Mouse (Mus musculus) thymus, adult 2 months (tissue): ENCODE measurements at regions not wholly inside any gene's neighbourhood (a gene's known extent, or its start where the extent isn't known, plus 50 kb on each side); places are given as distances from the start of the nearest gene placed in this dataset.

Experiments used
- DNase-seq: peaks from one replicate; pipeline ENCODE4 v3.0.0; 2021
- H3K27ac ChIP-seq: fragments of 200-500 bp; 2 replicates; pipeline ENCODE4 v1.5.1; 2012; ENCODE audit warnings: low read length, control low read depth; ENCODE audit not compliant: control insufficient read depth, insufficient read depth
- H3K27me3 ChIP-seq: fragments of 200-500 bp; 2 replicates; pipeline ENCODE4 v1.6.1; 2012; ENCODE audit warnings: mild to moderate bottlenecking, low read length, moderate library complexity, mixed read lengths; ENCODE audit not compliant: control insufficient read depth, insufficient read depth
- H3K36me3 ChIP-seq: fragments of 200-500 bp; 2 replicates; pipeline ENCODE4 v1.6.1; 2012; ENCODE audit warnings: mild to moderate bottlenecking, low read length, moderate library complexity; ENCODE audit not compliant: control insufficient read depth, insufficient read depth
- H3K4me1 ChIP-seq: fragments of 200-500 bp; replicated peaks from 2 replicates; pipeline ENCODE4 v1.6.1; 2012; ENCODE audit warnings: low read length; ENCODE audit not compliant: control insufficient read depth, insufficient read depth
- H3K4me3 ChIP-seq: fragments of 200-500 bp; 2 replicates; pipeline ENCODE4 v1.5.1; 2012; ENCODE audit warnings: mild to moderate bottlenecking, low read length, control low read depth, moderate library complexity; ENCODE audit not compliant: control insufficient read depth, insufficient read depth
- CTCF ChIP-seq: fragments of 200-500 bp; IDR thresholded peaks from 2 replicates; pipeline ENCODE4 v1.5.1; 2012; ENCODE audit warnings: mild to moderate bottlenecking, control low read depth, low read length, moderate library complexity, borderline replicate concordance; ENCODE audit not compliant: control insufficient read depth, poor library complexity, insufficient read depth; ENCODE audit errors: extremely low read depth
- POLR2A ChIP-seq: fragments of 200-500 bp; IDR thresholded peaks from 2 replicates; pipeline ENCODE4 v1.6.1; 2012; ENCODE audit warnings: mild to moderate bottlenecking, low read length, control low read depth, moderate library complexity; ENCODE audit not compliant: control insufficient read depth, poor library complexity, insufficient read depth; ENCODE audit errors: extremely low read depth
- WGBS: fragments of 180-500 bp; shearing (Covaris S2); methylation state at CpG from one replicate; pipeline ENCODE4 v1.1.7; 2018; 5-methylcytosine and 5-hydroxymethylcytosine counted together

DNA sequence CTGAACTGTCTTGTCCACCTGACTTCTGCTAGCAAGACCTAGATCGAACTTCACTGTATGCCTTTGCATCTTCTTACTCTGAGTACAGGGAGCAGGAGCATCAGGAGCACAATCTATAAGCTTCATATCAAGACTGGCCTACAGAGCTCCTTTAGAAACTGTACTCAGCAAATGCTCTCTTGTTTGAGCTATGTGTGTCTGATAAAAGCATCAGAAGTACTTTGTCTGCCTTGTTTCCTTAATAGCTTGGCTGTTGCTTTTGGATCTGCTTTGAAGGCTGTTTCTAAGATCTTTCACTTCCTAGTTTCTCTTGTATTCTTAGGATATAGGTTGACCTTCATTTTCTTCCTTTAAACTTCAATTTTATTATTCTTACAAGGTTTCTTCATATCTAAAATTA lies 175.3 kb upstream of the Cypt12 start:
- Histone ChIP-seq H3K27ac (no peak overlapping the region), H3K36me3 (no peaks in the 10 kb centered on the region), H3K4me3 (no peak overlapping the region), H3K27me3 (no peaks in the 10 kb centered on the region), H3K4me1 (no peaks in the 10 kb centered on the region)
- TF ChIP-seq CTCF (no peak), POLR2A (no peak)
- WGBS, result 87% methylated on average over 1 of the region's 1 CpGs
- DNase-seq, result no peak

DNA sequence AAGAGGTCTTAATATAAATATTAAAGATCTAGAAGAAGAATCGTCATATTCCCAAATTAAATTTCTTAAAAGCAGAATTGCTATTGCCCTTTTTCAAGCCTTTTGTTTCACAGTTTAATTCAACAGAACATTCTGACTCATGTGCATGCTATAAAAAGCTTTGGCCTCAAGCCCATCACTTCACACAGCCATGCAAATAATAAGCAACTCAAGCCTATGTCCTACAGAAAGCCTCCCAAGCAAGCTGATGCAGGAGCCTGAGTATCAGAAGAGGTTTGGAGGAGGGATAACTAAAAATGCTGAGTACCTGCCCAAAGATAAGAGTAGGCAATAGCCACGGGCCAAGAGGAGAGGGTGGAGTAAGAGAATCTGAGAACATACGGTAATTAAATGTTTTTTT lies 169.1 kb upstream of the Cypt12 start:
- Histone ChIP-seq H3K4me1 (no peaks in the 10 kb centered on the region), H3K36me3 (no peaks in the 10 kb centered on the region), H3K27ac (no peak overlapping the region), H3K4me3 (no peak overlapping the region), H3K27me3 (no peaks in the 10 kb centered on the region)
- no peak for DNase-seq
- TF ChIP-seq POLR2A, result no peak
- TF ChIP-seq CTCF, result no peak
- WGBS, result 77% methylated on average over 3 of the region's 3 CpGs

DNA sequence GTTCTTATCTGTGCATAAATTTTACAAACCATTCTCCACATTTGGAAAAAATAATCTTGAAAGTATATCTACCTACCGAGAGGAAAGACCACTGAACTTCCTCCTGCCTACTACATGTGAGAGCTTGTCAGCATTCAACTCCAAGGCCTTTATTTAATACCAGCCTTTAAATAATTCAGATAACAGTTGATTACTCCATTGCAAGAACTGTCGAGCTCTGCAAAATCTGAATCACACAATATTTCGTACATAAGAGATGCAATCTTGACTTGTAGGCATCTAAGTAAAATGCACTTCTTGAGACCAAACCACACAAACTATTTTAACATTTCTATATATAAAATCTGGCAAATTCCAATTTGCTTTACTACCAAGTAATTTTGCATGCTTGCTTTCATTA lies 164.1 kb upstream of the Cypt12 start:
- WGBS, result 65% methylated on average over 3 of the region's 3 CpGs
- Histone ChIP-seq H3K36me3 (no peaks in the 10 kb centered on the region), H3K27ac (no peak overlapping the region), H3K4me3 (no peak overlapping the region), H3K27me3 (no peaks in the 10 kb centered on the region; the same call in 1 of the 2 replicates), H3K4me1 (no peaks in the 10 kb centered on the region)
- no peak for DNase-seq
- TF ChIP-seq POLR2A, result no peak
- TF ChIP-seq CTCF, result no peak

- Histone ChIP-seq H3K27me3 (no peaks in the 10 kb centered on the region; the same call in 1 of the 2 replicates), H3K4me1 (no peaks in the 10 kb centered on the region), H3K36me3 (no peaks in the 10 kb centered on the region), H3K27ac (no peak overlapping the region), H3K4me3 (no peak overlapping the region)
- DNase-seq, result no peak
- TF ChIP-seq POLR2A (no peak), CTCF (no peak)
- 56% methylated on average over 3 of the region's 3 CpGs for WGBS
Measured at GRCm38 (mm10) chr3:17784587-17784986, 163.6 kb upstream of the Cypt12 start.

DNA sequence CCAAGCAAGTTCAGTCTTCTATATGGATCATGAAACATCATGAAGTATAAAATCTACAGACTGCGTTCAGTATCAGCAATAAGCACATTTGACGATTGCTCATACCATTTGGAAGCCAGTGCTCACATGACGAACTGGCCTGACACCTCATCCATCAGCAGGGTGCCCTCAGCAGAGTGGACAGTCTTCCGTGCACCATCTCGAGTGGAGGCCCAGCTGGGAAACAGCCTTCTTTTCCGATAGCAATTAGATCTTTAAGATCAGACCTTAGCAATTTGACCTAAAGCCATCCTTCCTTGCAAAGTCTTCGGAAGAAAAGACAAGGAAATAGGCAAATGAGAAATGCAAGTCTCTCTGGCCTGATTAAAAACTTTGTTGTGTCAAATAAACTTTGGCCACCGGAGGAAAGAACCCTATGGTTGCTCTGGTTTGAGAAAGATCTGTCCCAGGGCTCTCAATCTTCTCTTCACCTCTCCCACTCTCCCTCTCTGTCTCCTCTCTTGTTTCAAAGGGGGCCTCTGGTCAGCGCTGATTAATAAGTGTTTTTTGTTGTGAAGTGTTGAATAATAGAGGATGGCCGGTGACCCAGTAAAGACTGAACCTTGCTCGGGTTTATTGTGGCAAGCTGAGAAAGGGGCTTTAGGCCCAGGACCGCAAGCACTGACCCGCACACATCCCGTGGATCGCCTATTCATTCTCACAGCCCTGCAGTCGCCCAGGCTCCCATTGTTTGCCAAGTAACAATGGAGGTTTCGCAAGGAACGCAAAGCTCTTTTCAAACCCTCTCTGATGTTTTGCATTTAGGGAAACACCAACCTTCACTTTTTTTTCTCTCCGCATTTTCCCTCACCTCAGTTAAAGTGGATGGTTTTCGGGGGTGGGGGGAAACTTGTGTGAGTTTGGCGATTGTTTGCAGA lies 162.8 kb upstream of the Cypt12 start:
- 16% methylated on average over 21 of the region's 21 CpGs for WGBS
- TF ChIP-seq POLR2A, result no peak
- TF ChIP-seq CTCF, result no peak
- Histone ChIP-seq H3K4me1 (no peaks in the 10 kb centered on the region), H3K4me3 (no peak overlapping the region), H3K36me3 (no peaks in the 10 kb centered on the region), H3K27ac (no peak overlapping the region), H3K27me3 (no peaks in the 10 kb centered on the region; the same call in 1 of the 2 replicates)
- no peak for DNase-seq

DNA sequence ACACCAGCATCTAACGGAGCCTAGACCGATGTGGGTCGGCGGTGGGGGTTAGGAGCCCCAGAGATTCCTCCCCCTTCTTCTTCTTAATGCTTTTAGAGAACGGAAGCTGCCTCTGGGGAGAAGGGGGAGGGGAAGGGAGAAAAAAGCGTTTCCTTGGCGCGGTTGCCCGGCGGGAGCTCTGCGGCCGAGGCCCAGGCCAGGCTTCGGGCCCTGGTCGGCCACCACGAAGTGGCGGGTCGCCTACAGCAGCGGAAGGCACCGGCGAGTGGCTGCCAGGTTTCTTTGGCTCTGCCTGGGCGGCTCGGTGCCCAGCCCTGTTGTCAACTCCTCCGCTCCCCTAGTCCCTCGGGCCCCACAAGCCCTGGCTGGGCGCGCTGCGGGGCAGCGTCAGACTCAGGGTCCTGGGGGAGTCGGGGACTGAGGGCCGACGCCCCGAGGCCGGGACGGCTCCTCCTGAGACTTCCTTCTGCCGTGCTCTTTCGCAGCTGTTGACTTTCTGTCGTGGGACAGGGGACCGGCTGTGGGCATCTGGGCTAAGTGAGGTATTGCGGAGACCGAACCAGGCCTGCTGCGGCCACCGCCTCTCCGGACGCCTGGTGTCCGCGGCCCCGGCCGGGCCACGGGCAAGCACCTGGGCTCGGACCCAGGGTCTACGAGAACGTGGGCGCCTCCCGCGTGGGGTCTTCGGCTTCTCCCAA lies 162.0 kb upstream of the Cypt12 start:
- no peak for DNase-seq
- Histone ChIP-seq H3K4me3 (no peak overlapping the region), H3K27me3 (no peaks in the 10 kb centered on the region; the same call in 1 of the 2 replicates), H3K36me3 (no peaks in the 10 kb centered on the region), H3K4me1 (no peaks in the 10 kb centered on the region), H3K27ac (no peak overlapping the region)
- TF ChIP-seq POLR2A (no peak), CTCF (no peak)
- WGBS, result 8% methylated on average over 56 of the region's 56 CpGs
